Mouse (Mus musculus): Measurements from ENCODE around the gene Fmod. TPM values are rescaled to one million over a fixed set of nuclear protein-coding genes. Genes with fewer than 3 reads are reported as not detected.

Fmod gene
- polyA plus RNA-seq (2015; fragmentation: Nextera tagmentation; extraction: Ambion mirVana) = 10.2 and 11.0 TPM in 2 replicates

DNA sequence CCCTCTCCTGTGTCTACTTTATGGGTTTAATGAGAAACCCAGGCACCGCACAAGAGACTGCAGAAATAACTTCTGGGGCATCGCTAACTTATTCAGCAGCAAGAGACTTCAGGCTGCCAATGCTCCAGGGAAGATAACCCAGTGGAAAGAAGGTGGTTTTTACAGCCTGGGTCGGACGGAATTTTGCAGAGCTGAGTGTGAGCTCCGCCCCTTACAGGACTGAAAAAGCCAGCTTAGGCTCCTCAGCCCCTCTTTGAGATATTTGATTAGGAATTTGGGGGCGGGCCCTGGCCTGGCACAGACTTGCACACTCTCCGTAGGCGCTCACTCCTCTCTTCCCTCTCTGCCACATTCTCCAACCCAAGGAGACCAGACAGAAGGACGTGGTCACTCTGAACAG, at the start of gene Fmod:
Fmod (plus strand) TSS at position 83 of the 400 bp plus-strand sequence.
- 52% methylated on average over 9 of the region's 9 CpGs for WGBS
- Histone ChIP-seq H3K27ac (replicated peaks) (no peak within 1 kb of the TSS), H3K9me3 (no peaks in the 10 kb centered on the region), H3K4me2 (no peak within 1 kb of the TSS), H3K4me3 (no peak within 1 kb of the TSS), H3K9ac (no peak within 1 kb of the TSS), H3K36me3 (no peaks in the 10 kb centered on the region), H3K27me3 (no peaks in the 10 kb centered on the region), H3K4me1 (replicated peaks) (0 out of 2 replicates have a peak, but pooled peaks cover 3% of the 10 kb centered on the region)
- ATAC-seq (ENCODE audit: low FRiP score, low read depth) = no peak

DNA sequence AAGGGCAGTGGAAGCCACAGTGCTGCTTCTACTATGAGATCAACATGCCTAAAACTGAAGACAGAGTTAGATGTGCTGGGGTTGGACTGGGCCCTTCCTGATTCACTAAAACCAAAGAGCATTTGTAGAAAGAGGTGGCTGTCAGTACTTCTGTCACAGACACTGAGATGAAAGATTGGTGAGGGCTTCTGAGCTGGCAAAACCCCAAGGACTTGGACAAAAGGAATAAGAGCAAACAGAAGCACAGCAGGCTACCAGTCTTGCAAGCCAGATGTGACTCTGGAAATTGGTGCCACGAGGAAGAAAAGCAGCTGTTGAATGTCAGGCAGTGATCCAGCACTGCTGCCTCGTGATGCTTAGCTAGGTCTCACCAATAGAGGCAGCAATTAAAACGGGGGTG, 48.2 kb upstream of the Fmod start:
- H3K36me3 ChIP-seq = no peaks in the 10 kb centered on the region
- ATAC-seq (ENCODE audit: low FRiP score, low read depth) = no peak
- no peak overlapping the region for H3K4me3 ChIP-seq
- H3K9ac ChIP-seq = no peak overlapping the region
- H3K4me2 ChIP-seq = no peak overlapping the region
- no peaks in the 10 kb centered on the region for H3K27me3 ChIP-seq
- H3K4me1 ChIP-seq (replicated peaks) = no peaks in the 10 kb centered on the region
- no peaks in the 10 kb centered on the region for H3K9me3 ChIP-seq
- H3K27ac ChIP-seq (replicated peaks) = no peak overlapping the region
- 13% methylated on average over 3 of the region's 3 CpGs for WGBS

DNA sequence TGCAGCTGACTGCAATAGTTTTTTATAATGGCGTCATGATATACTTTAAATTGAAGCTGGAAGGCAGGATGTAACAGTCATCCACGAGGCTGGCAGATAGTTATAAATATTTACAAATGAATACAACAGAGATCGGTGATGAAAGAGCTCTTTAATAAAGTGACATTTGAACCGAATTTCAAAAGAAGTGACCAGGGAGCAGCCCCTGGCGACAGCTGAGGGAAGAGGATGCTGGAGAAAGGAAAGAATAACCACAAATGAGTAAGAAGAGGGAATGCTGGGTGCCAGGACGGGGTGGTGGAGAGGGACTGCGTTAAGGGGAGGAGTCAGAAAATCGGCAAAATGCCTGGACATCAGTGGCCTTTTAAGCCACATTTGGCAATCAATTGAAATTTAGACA, 45.8 kb upstream of the Fmod start:
- Histone ChIP-seq H3K4me2 (no peak overlapping the region), H3K27ac (replicated peaks) (no peak overlapping the region), H3K9ac (no peak overlapping the region), H3K36me3 (no peaks in the 10 kb centered on the region), H3K27me3 (no peaks in the 10 kb centered on the region), H3K9me3 (no peaks in the 10 kb centered on the region), H3K4me3 (no peak overlapping the region), H3K4me1 (replicated peaks) (no peaks in the 10 kb centered on the region)
- ATAC-seq (ENCODE audit: low FRiP score, low read depth) = no peak
- 64% methylated on average over 8 of the region's 8 CpGs for WGBS

DNA sequence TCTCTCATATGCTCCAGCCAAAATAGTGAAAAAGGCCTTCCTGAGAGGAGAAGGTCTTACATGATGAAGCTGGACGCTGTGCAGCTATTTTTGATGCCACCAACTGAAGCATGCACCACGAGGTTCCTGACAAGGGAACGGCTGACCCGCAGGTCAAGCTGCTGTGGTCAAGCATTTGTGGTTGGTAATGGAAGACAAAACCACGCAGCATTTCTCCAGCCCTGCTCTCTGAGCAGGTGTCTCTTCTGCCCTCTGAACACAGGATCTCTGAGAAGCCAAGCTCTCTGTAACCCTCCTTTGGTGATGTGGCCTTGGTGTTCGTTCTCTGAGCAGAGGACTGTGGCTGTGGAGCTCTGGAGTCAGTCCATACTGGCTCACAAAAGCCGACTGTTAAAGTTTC, 31.6 kb upstream of the Fmod start:
- Histone ChIP-seq H3K9ac (no peak overlapping the region), H3K36me3 (no peaks in the 10 kb centered on the region), H3K4me2 (no peak overlapping the region), H3K4me3 (no peak overlapping the region), H3K27ac (replicated peaks) (no peak overlapping the region), H3K9me3 (no peaks in the 10 kb centered on the region), H3K27me3 (no peaks in the 10 kb centered on the region), H3K4me1 (replicated peaks) (no peaks in the 10 kb centered on the region)
- ATAC-seq (ENCODE audit: low FRiP score, low read depth) = no peak
- WGBS = 66% methylated on average over 7 of the region's 7 CpGs

DNA sequence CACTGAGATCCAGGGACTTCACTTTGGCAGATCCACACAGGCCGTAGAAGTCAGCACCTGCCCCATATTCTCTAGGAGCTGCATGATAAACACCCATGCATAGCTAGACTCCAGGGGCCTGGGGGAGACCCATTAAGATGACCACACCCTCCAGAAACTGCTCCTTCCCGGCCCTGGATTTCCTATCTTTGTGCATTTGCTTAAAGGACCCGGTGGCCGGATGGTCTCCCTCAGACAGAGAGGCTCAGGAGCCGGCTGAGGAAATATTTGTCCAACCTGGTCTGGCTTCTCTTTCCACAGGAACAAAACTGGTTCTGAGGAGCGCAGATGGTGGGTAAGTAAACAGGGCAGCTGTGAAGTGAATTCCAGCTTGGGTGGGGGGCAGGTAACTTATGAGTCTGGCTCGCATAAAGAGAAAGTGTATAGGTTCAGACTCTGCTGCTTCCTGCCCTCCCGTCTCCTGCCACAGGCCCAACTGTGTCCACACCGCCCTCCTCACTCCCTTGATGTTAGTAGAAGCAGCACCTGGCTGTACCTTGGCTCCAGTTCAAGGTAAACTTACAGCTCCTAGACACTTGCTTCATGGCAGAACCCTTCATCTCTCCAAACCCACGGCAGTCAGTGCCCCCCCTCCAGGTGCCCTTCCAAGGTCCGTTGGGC, 30.8 kb upstream of the Fmod start:
- 88% methylated on average over 11 of the region's 11 CpGs for WGBS
- ATAC-seq (ENCODE audit: low FRiP score, low read depth) = no peak
- Histone ChIP-seq H3K9me3 (no peaks in the 10 kb centered on the region), H3K4me2 (no peak overlapping the region), H3K9ac (no peak overlapping the region), H3K36me3 (no peaks in the 10 kb centered on the region), H3K4me1 (replicated peaks) (no peaks in the 10 kb centered on the region), H3K27ac (replicated peaks) (no peak overlapping the region), H3K4me3 (no peak overlapping the region), H3K27me3 (no peaks in the 10 kb centered on the region)

DNA sequence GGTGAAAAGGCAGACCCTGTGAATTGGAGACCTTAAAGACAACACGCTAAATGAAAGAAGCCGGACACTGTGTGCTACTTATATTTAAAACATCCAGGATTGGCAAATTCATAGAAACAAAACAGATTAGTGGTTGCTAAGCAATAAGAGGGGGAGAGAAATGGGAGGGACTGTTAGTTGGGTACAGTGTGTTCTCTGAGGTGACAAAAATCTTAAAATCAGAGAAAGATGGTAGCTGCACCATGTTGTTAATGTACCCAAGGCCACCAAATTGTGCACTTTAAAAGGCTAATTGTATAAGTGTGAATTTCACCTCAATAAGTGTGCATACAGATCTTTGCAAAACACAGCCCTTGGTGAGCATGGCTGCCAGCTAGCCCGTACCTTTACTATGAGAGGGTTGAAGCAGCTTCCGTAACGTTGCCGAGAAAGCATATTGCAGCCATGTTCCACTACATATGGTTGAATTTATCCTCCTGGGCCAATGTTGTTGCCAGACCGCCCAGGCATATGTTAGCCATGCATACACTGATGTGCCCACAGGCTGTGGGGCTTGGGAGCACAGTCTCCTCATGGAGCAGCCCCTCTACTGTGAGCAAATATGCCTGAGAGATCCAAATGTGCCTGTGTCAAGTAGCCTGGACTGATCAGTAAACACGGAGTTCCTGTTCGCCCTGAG, 12.6 kb upstream of the Fmod start:
- no peak overlapping the region for H3K4me2 ChIP-seq
- no peaks in the 10 kb centered on the region for H3K27me3 ChIP-seq
- no peaks in the 10 kb centered on the region for H3K4me1 ChIP-seq (replicated peaks)
- no peak overlapping the region for H3K27ac ChIP-seq (replicated peaks)
- no peaks in the 10 kb centered on the region for H3K36me3 ChIP-seq
- no peak overlapping the region for H3K9ac ChIP-seq
- H3K9me3 ChIP-seq = no peaks in the 10 kb centered on the region
- 86% methylated on average over 9 of the region's 9 CpGs for WGBS
- no peak overlapping the region for H3K4me3 ChIP-seq
- no peak for ATAC-seq (ENCODE audit: low FRiP score, low read depth)

DNA sequence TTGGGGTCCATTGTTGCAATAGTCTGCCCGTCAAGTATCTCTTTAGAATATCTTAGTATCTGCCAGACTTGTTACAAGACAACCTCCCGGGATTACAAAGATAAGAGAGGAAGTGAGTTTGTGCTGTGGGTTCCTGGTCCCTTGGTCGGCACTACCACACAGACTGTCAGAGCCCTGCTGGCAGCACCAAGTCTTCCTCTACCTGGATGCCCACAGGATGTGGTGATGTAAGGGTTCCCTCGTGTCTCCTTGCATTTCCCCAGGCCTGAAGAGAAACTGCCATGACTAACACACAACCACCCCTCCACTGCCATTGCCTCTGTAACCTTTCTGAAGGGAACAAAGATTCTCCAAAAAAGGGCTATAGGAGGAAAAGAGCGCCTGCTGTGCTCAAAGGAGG, 11.1 kb upstream of the Fmod start:
- Histone ChIP-seq H3K9me3 (no peaks in the 10 kb centered on the region), H3K4me1 (replicated peaks) (no peaks in the 10 kb centered on the region), H3K27ac (replicated peaks) (no peak overlapping the region), H3K4me2 (no peak overlapping the region), H3K36me3 (no peaks in the 10 kb centered on the region), H3K27me3 (no peaks in the 10 kb centered on the region), H3K9ac (no peak overlapping the region), H3K4me3 (no peak overlapping the region)
- 72% methylated on average over 5 of the region's 5 CpGs for WGBS
- ATAC-seq (ENCODE audit: low FRiP score, low read depth) = no peak

DNA sequence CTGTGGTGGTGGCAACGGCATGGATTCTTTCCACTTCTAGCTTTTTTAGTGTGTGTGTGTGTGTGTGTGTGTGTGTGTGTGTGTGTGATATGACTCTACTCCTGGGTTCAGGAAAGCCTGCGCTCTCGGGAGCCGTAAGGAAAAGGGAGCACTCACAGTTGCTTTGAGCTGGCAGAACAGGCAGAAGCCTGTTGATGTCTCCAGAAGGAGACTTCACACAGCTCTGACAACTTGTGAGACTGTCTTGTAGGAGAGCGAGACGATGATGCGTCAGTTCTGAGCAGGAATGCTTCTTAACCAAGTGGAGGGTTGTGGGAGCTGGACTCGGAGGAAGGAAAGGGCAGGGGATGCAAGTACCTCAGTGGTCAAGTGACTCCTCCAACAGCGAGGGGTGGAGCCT, 10.3 kb upstream of the Fmod start:
- no peak overlapping the region for H3K4me2 ChIP-seq
- H3K9ac ChIP-seq = no peak overlapping the region
- H3K27ac ChIP-seq (replicated peaks) = no peak overlapping the region
- no peaks in the 10 kb centered on the region for H3K9me3 ChIP-seq
- no peaks in the 10 kb centered on the region for H3K4me1 ChIP-seq (replicated peaks)
- 86% methylated on average over 9 of the region's 9 CpGs for WGBS
- no peaks in the 10 kb centered on the region for H3K36me3 ChIP-seq
- H3K27me3 ChIP-seq = no peaks in the 10 kb centered on the region
- no peak for ATAC-seq (ENCODE audit: low FRiP score, low read depth)
- H3K4me3 ChIP-seq = no peak overlapping the region

DNA sequence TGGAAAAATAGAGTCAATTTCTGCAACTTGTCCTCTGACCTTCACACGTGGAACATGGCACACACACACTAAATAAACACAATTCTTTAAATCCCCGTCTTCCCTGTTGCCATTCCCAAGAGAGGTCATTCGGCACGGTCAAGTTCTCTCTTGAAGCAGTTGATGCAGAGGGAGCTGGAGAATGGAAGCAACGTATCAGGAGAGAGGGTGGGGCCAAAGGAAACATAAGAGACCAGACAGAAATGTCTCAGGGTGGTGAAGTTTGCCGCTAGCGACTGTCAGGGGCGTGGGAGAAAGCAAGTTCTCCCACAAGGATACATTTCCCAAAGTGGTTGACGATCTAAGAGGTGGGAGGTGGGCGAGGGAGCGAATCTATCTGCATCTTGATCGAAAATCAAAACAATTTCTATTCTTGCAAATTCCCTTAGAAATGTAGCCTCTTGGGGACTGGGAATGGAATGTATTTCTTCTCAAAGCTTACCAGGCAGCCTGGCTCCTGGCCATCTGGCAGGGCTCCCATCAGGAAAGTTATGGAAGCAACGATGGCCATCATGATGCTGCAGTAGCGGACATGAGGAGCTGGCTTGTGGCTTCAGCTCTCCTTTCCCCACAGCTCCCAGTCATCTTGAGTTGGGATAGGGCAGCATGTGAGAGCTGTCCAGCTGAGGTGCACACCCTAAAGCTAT, 8.8 kb upstream of the Fmod start:
- 79% methylated on average over 14 of the region's 14 CpGs for WGBS
- Histone ChIP-seq H3K27me3 (no peaks in the 10 kb centered on the region), H3K4me1 (replicated peaks) (no peaks in the 10 kb centered on the region), H3K36me3 (no peaks in the 10 kb centered on the region), H3K9ac (no peak overlapping the region), H3K9me3 (no peaks in the 10 kb centered on the region), H3K4me3 (no peak overlapping the region), H3K27ac (replicated peaks) (no peak overlapping the region), H3K4me2 (no peak overlapping the region)
- ATAC-seq (ENCODE audit: low FRiP score, low read depth) = no peak

DNA sequence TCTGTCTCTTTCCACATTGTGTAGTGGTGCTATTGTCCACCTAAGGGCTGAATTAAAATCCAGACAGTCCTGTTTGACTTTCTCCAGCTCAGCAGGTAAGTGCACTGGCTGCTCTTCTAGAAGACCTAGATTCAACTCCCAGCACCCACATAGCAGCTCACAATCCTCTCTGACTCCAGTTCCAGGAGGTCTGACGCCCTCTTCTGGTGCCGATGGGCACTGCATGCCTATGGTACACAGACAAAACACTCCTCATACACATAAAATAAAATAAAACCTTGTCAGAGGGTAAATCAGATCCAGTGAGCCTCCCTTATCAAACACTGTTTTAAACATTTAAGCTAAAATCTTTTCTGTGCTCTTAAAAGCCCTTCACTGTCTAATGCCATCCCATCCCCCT, 562 bp upstream of the Fmod start:
- no peak overlapping the region for H3K4me3 ChIP-seq
- no peaks in the 10 kb centered on the region for H3K36me3 ChIP-seq
- H3K4me2 ChIP-seq = no peak overlapping the region
- 76% methylated on average over 2 of the region's 2 CpGs for WGBS
- no peak for ATAC-seq (ENCODE audit: low FRiP score, low read depth)
- no peaks in the 10 kb centered on the region for H3K27me3 ChIP-seq
- H3K9me3 ChIP-seq = no peaks in the 10 kb centered on the region
- no peaks in the 10 kb centered on the region for H3K4me1 ChIP-seq (replicated peaks)
- H3K27ac ChIP-seq (replicated peaks) = no peak overlapping the region
- H3K9ac ChIP-seq = no peak overlapping the region

DNA sequence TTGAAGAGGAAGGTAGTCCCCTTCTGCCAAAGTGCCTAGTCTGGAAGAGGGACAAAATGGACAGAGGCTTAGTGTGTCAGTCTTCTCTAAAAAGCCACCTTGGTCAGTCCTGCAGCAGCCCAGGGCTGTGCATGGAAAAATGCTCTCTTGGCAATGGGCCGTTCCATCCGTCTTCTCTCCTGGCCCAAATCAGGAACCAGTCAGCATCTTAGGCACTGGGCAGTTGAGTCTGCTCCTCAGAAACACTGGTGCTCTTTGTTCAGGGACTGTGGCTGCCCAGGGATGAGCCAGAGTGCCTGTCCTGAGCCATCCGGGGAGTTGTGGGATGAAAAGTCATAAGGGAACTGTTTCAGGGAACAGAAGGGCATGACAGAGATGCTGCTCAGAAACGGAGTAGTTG, 1.3 kb downstream of the Fmod start:
- ATAC-seq (ENCODE audit: low FRiP score, low read depth) = no peak
- no peak overlapping the region for H3K4me2 ChIP-seq
- H3K9me3 ChIP-seq = no peaks in the 10 kb centered on the region
- WGBS = 82% methylated on average over 4 of the region's 4 CpGs
- no peaks in the 10 kb centered on the region for H3K27me3 ChIP-seq
- H3K27ac ChIP-seq (replicated peaks) = no peak overlapping the region
- no peak overlapping the region for H3K4me3 ChIP-seq
- no peaks in the 10 kb centered on the region for H3K36me3 ChIP-seq
- H3K4me1 ChIP-seq (replicated peaks) = peaks cover 5% of the 10 kb centered on the region; the same call in 1 of the 2 replicates
- no peak overlapping the region for H3K9ac ChIP-seq

DNA sequence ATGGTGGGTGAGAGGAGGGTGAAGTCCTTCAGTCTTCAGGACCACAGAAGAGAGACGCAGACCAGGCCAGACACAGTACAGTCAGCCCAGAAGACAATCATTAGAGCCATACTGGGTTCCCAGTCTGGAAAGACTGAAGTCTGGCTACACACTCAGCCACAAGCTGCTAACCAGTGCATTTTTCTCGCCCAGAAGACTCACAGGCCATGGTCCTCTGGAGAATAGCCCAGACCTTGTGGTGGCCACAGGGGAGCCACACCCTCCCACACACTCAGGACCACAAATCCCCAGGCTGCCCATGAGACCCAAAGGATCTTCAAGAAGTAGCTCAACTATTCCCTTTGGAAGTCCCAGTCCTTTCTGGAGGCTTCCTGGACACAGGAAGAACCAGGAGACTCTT, 2.3 kb downstream of the Fmod start:
- 85% methylated on average over 2 of the region's 2 CpGs for WGBS
- no peaks in the 10 kb centered on the region for H3K9me3 ChIP-seq
- no peak overlapping the region for H3K4me2 ChIP-seq
- H3K36me3 ChIP-seq = no peaks in the 10 kb centered on the region
- no peak overlapping the region for H3K27ac ChIP-seq (replicated peaks)
- H3K27me3 ChIP-seq = no peaks in the 10 kb centered on the region
- H3K4me3 ChIP-seq = no peak overlapping the region
- ATAC-seq (ENCODE audit: low FRiP score, low read depth) = no peak
- H3K9ac ChIP-seq = no peak overlapping the region
- peaks cover 5% of the 10 kb centered on the region; the same call in 1 of the 2 replicates for H3K4me1 ChIP-seq (replicated peaks)

Data from hindbrain, embryonic 15.5 days (tissue).